Mouse (Mus musculus) neutrophil, adult 5-6 weeks (primary cell): ENCODE data around the gene Tnk2. TPM values are rescaled to one million over a fixed set of nuclear protein-coding genes. Genes with fewer than 3 reads are reported as not detected.
A peak's percentile ranks its signal among the peaks of the same experiment; 100 is the strongest.

ENCODE experiments used
- ATAC-seq: fragments of 151-379, 151-347 bp; 2 replicates; pipeline ENCODE4 v1.8.0; 2017; ENCODE audit warnings: mild to moderate bottlenecking, moderate TSS enrichment; ENCODE audit not compliant: insufficient number of reproducible peaks, poor library complexity, low FRiP score, severe bottlenecking; ENCODE audit errors: extremely low read depth
- total RNA-seq: library from RNA; stranded (forward); fragments of 200-1000 nt; gene quantifications from 2 replicates; pipeline ENCODE4 v1.2.3, GENCODE M21; 2017

Gene Tnk2
- total RNA-seq, 1 experiment from 2014 or later = 26.4 TPM

GRCm38 (mm10) chr16:32655534-32655933 lies 11.9 kb downstream of the Tnk2 start:
- no peak for ATAC-seq

GRCm38 (mm10) chr16:32656321-32656720 lies 12.6 kb downstream of the Tnk2 start:
- ATAC-seq = no peak

DNA sequence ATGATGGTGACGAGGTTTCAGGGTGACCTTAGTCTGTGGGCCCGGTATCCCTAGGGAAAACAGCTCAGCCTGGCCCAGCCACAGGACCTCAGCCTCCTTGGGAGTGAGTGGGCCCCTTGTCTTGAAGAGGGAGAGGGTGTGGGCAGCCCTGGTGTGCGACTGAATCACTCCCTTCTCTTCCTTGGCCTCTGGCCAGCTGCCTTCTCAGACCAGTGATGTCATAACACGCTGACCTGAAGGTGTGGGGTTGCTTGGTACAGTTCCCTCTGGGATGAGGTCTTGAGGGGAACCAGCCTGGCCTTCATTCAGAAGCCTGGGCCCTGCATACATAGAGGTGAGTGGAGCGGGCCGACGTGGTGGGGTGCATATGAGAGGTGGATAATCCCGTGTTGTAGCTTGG lies 13.1 kb downstream of the Tnk2 start:
- no peak for ATAC-seq

DNA sequence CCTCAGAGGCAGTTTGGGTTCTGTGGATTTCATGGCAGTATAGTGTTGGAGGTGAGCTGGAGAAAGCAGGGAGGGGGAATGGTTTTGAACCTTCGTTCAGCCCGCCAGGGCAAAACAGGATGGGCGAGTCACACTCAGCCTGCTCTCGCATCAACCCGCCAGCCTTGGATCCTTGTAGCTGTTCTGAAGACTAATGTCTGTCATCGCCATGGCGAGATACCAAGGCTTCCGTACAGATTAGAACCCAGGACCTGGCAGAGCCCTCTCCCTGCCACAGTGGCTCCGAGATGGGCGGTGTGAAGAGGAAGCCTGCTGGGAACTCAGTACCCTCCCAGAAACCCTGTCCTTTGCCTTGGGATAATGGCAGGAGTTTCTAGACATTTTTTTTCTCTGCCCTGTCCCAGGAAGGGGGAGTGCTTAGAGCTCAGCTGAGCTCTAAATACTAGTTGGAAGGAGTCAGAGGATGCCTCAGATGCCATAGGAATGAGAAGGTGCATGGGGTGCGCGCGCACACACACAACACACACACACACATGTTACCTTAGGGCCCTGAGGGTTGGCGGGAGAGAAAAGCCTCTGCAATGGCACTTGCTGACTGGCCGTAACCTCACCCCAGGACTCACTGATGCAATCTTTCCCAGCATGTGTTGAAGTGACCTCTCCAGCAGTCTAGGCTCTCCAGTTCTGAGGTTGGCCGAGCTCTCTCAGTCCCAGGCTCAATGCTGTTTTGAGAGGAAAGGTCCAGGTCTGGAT lies 14.0 kb downstream of the Tnk2 start:
- ATAC-seq = no peak

GRCm38 (mm10) chr16:32658743-32659171 lies 15.1 kb downstream of the Tnk2 start:
- peak; percentile 30; the same call in 1 of the 2 replicates for ATAC-seq

GRCm38 (mm10) chr16:32659385-32659784 lies 15.7 kb downstream of the Tnk2 start:
- ATAC-seq = no peak

DNA sequence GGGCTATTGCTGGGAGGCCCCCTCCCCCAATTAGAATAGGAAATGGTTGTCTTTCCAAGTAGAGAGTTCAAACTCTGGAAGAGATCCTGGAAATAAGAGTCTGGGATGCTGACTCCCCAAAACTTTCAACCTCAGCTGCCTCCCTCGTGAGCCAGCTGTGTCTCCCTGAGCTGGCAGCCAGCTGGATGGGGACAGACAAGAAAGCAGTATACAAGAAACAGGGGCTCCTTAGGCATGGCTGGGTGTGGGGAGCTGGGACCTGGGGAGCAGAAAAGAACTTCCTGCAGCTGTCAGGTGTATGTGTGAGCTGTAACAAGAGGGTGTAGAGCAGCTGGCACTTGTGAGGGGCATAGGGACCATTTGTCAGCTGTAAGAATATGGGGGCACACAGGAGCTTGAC lies 16.4 kb downstream of the Tnk2 start:
- ATAC-seq = no peak

GRCm38 (mm10) chr16:32660557-32661321 lies 17.1 kb downstream of the Tnk2 start:
- no peak for ATAC-seq

GRCm38 (mm10) chr16:32661493-32661921 lies 17.8 kb downstream of the Tnk2 start:
- ATAC-seq = no peak

DNA sequence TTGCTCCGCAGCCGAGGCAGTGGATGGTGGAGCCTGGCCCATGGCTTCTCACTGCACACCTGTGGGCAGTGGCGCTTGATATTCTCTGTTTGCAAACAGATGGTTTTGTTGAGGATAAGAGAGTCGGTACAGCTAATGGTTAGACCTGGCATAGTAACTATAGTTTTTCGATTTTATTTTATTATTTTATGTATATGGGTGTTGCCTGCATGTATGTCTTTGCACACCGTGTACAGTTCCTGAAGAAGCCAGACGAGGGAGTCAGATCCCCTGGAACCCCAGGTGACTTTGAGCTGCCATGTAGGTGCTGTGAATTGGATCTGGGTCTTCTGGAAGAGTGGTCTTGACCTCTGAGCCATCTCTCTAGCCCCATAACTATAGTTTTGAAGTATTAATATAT lies 18.7 kb downstream of the Tnk2 start:
- ATAC-seq = no peak

DNA sequence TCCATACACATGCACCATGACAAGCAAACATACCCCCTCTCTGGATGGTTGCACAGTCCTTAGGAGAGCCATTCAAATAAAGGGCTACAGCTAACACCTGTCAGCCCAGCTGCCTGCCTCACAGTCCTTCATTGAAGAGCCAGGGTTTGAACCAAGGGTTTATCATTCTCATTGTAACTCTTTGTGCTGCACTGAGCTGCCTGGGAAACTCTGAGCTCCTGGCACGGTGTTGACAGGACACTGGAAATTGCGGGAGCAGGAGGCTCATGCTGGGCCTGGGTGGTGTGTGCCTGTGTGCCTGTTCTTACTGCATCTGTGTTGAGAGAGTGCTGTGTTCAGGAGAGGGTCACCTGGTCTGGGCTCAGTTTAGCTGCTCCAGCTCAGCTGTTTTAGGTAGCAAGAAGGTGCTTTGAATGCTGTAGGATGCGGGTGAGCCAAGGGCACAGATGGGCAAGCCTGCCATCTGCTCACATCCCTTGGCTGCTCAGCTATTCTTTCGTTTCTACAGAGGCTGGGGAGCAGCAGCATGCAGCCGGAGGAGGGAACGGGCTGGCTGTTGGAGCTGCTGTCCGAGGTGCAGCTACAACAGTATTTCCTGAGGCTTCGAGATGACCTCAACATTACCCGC lies 19.7 kb downstream of the Tnk2 start:
- ATAC-seq = no peak

DNA sequence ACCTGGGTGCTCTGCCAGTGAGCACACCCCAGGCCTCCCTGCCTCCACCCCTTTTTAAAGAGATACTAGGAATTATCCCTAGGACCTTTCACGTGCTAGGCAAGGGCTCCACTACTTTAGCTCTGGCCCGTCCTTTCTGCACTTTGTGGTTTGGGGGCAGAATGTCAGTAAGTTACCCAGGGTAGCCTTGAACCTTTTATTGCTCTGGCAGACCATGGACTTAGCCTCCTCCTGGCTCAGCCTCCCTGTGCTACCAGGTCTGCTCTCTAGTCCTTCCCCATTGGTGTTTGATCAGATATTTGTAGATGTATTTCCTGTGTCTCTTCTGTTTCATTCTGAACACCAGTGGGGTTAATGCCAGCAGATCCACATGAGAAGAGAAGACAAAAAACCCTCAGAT lies 20.5 kb downstream of the Tnk2 start:
- ATAC-seq = no peak

DNA sequence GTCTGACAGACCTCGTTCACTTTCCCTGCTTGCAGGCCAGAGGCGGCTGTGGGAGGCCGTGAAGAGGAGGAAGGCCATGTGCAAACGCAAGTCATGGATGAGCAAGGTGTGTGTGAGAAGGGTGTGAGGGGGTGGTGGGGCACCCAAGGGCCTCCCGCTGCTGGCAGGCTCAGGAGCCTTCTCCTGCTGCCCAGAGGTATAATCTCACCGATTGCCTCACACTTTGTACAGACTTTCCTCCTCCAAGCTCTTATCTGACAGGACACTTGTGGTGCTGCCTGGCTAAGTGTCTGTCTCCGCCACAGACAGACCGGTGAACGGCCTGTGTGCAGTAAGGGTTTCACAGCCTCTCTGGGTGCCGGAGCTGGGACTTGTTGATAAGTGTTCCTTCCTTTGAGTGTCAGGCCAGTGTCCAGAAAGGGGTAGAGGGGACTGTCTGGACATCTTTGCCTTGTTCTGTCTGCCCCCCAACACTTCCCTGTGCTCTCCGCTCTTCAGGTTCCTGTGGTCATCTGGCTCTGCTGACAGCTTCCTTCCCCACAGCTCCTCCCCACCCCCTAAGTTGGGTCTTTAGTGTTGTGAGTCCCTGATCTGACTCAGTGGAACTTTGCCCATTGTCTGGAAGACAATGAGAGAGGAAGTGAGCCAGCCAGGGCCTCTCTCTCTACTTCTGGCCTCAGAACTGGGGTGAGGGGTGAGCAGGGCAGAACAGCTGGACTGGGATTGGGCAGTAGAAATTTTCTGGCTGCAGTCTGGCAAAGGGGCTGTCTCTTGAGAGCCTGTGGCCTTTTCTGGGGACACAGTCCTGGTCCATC lies 22.4 kb downstream of the Tnk2 start:
- no peak for ATAC-seq

DNA sequence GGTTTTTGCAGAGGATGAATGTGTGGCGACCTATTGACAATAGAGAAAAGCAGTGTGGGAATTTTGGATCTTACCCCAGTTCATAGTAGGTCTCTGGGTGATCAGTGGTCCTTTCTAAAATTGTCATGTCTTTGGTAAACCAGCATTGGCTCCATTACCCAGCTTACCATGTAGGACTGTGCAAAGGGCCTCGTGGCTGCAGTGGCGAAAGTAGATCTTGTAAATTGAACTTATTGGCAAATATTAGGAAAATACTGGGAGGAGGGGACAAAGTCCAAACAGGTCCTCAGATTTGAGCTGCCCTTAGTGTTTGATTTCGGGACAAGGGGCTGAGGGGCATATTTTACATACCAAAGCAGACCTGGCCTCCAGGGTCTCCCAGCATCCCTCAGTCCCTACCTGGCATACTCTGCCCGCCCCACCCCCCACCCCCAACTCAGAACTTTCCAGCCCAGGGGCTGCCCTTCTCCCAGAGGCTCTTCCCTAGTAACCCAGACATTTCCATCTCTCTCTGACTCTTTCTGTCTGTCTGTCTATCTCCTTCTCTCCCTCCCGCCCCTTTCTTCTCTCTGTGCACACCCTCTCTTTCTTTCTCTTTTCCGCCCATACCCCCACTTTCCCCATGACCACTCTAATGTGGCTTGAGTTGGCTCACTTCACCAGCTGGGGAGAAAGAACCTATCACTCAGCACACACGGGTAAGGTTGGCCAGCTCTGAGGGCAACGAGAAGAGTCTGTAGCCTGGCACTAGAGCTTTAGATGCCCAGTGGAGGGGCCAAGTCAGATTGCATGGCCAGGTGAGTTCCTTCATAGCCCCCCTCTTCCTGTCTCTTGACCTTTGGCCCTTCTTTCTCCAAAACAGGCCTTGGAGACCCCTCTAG lies 23.2 kb downstream of the Tnk2 start:
- no peak for ATAC-seq

DNA sequence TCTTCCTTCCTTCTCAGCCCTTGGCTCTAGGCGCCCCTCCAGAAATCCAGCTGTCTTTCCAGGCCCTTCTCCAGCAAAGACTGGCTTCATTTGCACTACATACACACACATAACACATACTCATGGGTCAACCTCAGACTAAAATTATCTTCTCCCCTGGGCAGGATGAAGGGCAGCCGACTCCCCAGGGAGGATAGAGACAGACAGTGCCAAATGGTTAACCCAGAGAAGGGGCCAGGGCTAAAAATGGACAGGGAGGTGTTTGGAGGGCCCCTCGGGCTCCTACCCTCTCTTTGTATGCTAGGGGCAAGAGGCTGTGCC lies 23.8 kb downstream of the Tnk2 start:
- no peak for ATAC-seq

DNA sequence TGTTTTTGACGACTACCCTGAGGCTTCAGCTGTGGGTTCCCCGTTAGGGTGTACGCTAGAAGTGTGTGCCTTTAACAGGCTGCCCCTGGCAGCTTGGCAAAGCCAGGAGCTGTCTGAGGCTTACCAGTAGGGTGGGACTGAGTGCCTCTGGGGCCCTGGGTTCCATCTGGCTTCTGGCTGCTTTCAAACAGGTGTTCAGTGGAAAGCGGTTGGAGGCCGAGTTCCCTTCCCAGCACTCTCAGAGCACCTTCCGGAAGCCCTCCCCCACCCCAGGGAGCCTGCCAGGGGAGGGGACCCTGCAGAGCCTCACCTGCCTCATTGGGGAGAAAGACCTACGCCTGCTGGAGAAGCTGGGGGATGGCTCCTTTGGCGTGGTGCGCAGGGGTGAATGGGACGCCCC lies 24.4 kb downstream of the Tnk2 start:
- ATAC-seq = no peak

DNA sequence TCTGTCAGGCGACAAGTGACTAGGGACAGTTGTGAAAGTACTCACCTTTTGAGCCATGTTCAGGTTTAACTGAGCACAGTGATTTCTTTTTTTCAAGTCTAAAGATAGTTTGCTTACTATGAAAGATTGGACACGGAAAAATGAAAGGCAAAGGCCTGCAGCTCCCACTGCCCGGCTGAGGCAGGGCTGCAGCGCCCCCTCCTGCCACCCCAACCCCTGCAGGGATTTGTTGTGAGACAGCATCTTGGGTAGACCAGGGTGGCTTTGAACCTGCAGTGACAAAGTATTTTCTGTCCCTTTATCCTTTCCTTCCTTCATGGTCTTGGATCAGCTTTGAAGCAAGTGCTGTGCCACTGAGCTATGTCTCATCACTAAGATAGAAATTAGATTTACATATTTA lies 24.8 kb downstream of the Tnk2 start:
- ATAC-seq = no peak

- ATAC-seq = no peak
Measured at GRCm38 (mm10) chr16:32669243-32669642, 25.6 kb downstream of the Tnk2 start.
